Mouse (Mus musculus) lung, adult 2 months (tissue): Measurements from ENCODE around the gene Crabp2. TPM values are rescaled to one million over a fixed set of nuclear protein-coding genes. Genes with fewer than 3 reads are reported as not detected.

Source experiments
- DNase-seq: peaks from one replicate; pipeline ENCODE4 v3.0.0; 2022
- H3K4me1 ChIP-seq: fragments of 200-500 bp; 2 replicates; pipeline ENCODE4 v1.6.1; 2011; ENCODE audit warnings: low read length; ENCODE audit not compliant: control insufficient read depth, insufficient read depth
- H3K4me3 ChIP-seq: fragments of 200-500 bp; replicated peaks from 2 replicates; pipeline ENCODE3; 2011; ENCODE audit warnings: low read depth, mild to moderate bottlenecking, control low read depth, low read length; ENCODE audit errors: extremely low read depth
- CTCF ChIP-seq: fragments of 200-500 bp; IDR thresholded peaks from 2 replicates; pipeline ENCODE4 v1.5.1; 2011; ENCODE audit warnings: mild to moderate bottlenecking, low read length, control low read depth; ENCODE audit not compliant: insufficient read depth
- POLR2A ChIP-seq: fragments of 200-500 bp; IDR thresholded peaks from 2 replicates; pipeline ENCODE4 v1.6.1; 2011; ENCODE audit warnings: low read depth, mild to moderate bottlenecking, control low read depth, low read length, borderline replicate concordance; ENCODE audit errors: extremely low read depth
- WGBS: fragments of 180-500 bp; shearing (Covaris S2); methylation state at CpG from one replicate; pipeline ENCODE4 v1.1.7; 2018; 5-methylcytosine and 5-hydroxymethylcytosine counted together
- polyA plus RNA-seq: library from polyadenylated mRNA; depleted of rRNA; stranded (reverse); fragments of >200 nt; gene quantifications from 2 replicates; pipeline ENCODE4 v1.2.3, GENCODE M21; 2012

The Crabp2 gene
- polyA plus RNA-seq, 1 experiment, result 15.1 TPM

- no peak for TF ChIP-seq POLR2A
- no peak for TF ChIP-seq CTCF
- DNase-seq, result peak; percentile 37
- 0% methylated on average over 1 of the region's 1 CpGs for WGBS
- Histone ChIP-seq H3K4me3 (peak overlapping the region; percentile 97), H3K4me1 (peaks cover 17% of the 10 kb centered on the region)
These were observed 40.6 kb upstream of the Crabp2 start for GRCm38 (mm10) chr3:87907906-87908305.

GRCm38 (mm10) chr3:87909381-87909780 is 39.1 kb upstream of the Crabp2 start:
- 91% methylated on average over 2 of the region's 2 CpGs for WGBS

GRCm38 (mm10) chr3:87909874-87910273 is 38.6 kb upstream of the Crabp2 start:
- Histone ChIP-seq H3K4me3 (no peak overlapping the region), H3K4me1 (peaks cover 17% of the 10 kb centered on the region)
- 10% methylated on average over 4 of the region's 4 CpGs for WGBS
- TF ChIP-seq CTCF, result no peak
- DNase-seq, result no peak

More at GRCm38 (mm10) chr3:87909381-87909780, 39.1 kb upstream of the Crabp2 start:
- no peak for DNase-seq
- peaks cover 17% of the 10 kb centered on the region for H3K4me1 ChIP-seq
- no peak overlapping the region for H3K4me3 ChIP-seq
- TF ChIP-seq POLR2A (no peak), CTCF (no peak)

- H3K4me3 ChIP-seq, result peak overlapping the region; percentile 81
- peak; percentile 87 for DNase-seq
- 11% methylated on average over 12 of the region's 12 CpGs for WGBS
- H3K4me1 ChIP-seq, result peaks cover 17% of the 10 kb centered on the region
- TF ChIP-seq CTCF (no peak), POLR2A (peak; percentile 44; the same call in 1 of the 2 replicates)
These were observed 37.8 kb upstream of the Crabp2 start for GRCm38 (mm10) chr3:87910573-87911141.

- H3K4me1 ChIP-seq, result peaks cover 8% of the 10 kb centered on the region
- no peak for DNase-seq
- TF ChIP-seq CTCF, result no peak
- no peak overlapping the region for H3K4me3 ChIP-seq
- WGBS, result 75% methylated on average over 7 of the region's 7 CpGs
These were observed 35.0 kb upstream of the Crabp2 start for GRCm38 (mm10) chr3:87913491-87913890.

GRCm38 (mm10) chr3:87913891-87914290 is 34.6 kb upstream of the Crabp2 start:
- no peak for TF ChIP-seq POLR2A
- no peak for TF ChIP-seq CTCF
- Histone ChIP-seq H3K4me1 (peaks cover 7% of the 10 kb centered on the region), H3K4me3 (no peak overlapping the region)
- WGBS, result 95% methylated on average over 10 of the region's 10 CpGs
- DNase-seq, result no peak

GRCm38 (mm10) chr3:87916990-87917389 is 31.5 kb upstream of the Crabp2 start:
- WGBS, result 74% methylated on average over 1 of the region's 1 CpGs
- Histone ChIP-seq H3K4me1 (peaks cover 3% of the 10 kb centered on the region; the same call in 1 of the 2 replicates), H3K4me3 (no peak overlapping the region)
- TF ChIP-seq POLR2A (no peak), CTCF (no peak)
- DNase-seq, result no peak

- WGBS, result 98% methylated on average over 1 of the region's 1 CpGs
- Histone ChIP-seq H3K4me3 (no peak overlapping the region), H3K4me1 (peaks cover 3% of the 10 kb centered on the region; the same call in 1 of the 2 replicates)
- no peak for TF ChIP-seq POLR2A
- TF ChIP-seq CTCF, result no peak
- DNase-seq, result no peak
These were observed 29.9 kb upstream of the Crabp2 start for GRCm38 (mm10) chr3:87918551-87918950.

GRCm38 (mm10) chr3:87919336-87920108 is 28.9 kb upstream of the Crabp2 start, which contains the start of gene Mrpl24:
Mrpl24 (plus strand) TSS chr3:87919506.
- peak within 1 kb of the TSS; percentile 85 for H3K4me3 ChIP-seq
- TF ChIP-seq CTCF, result no peak
- TF ChIP-seq POLR2A, result peak; percentile 24; the same call in 1 of the 2 replicates
- DNase-seq, result peak; percentile 66
- H3K4me1 ChIP-seq, result peaks cover 3% of the 10 kb centered on the region; the same call in 1 of the 2 replicates
- WGBS, result under 1% methylated on average over 30 of the region's 30 CpGs
